Mouse (Mus musculus) lung, postnatal 0 days (tissue): Measurements from ENCODE around the gene Vamp1. TPM values are rescaled to one million over a fixed set of nuclear protein-coding genes. Genes with fewer than 3 reads are reported as not detected.
A peak's percentile ranks its signal among the peaks of the same experiment; 100 is the strongest.

Experiments used
- ATAC-seq: fragments of 200-750 bp; cut with Nextera tagmentation; 2 replicates; pipeline ENCODE4 v1.8.0; 2017; ENCODE audit warnings: moderate library complexity
- DNase-seq: peaks from one replicate; pipeline ENCODE4 v3.0.0-alpha.2; 2016; ENCODE audit warnings: low spot score
- H3K27ac ChIP-seq: fragments of 300-500 bp; sonication (generic); 2 replicates; pipeline ENCODE4 v1.5.1; 2014; ENCODE audit warnings: antibody characterized with exemption, mild to moderate bottlenecking, low read length, mixed read lengths
- H3K27me3 ChIP-seq: fragments of 300-500 bp; sonication (generic); replicated peaks from 2 replicates; pipeline ENCODE4 v1.6.1; 2014; ENCODE audit warnings: low read length, mixed read lengths; ENCODE audit not compliant: insufficient read depth
- H3K36me3 ChIP-seq: fragments of 300-500 bp; sonication (generic); 2 replicates; pipeline ENCODE4 v1.6.1; 2014; ENCODE audit warnings: low read length, mixed read lengths; ENCODE audit not compliant: insufficient read depth
- H3K4me1 ChIP-seq: fragments of 300-500 bp; sonication (generic); 2 replicates; pipeline ENCODE4 v1.6.1; 2014; ENCODE audit warnings: antibody characterized with exemption, low read depth, low read length, mixed read lengths; ENCODE audit not compliant: insufficient read depth
- H3K4me2 ChIP-seq: fragments of 300-500 bp; sonication (generic); replicated peaks from 2 replicates; pipeline ENCODE4 v1.6.1; 2014; ENCODE audit warnings: low read depth, mild to moderate bottlenecking, low read length, moderate library complexity, mixed read lengths
- H3K4me3 ChIP-seq: fragments of 300-500 bp; sonication (generic); 2 replicates; pipeline ENCODE4 v1.5.1; 2014; ENCODE audit warnings: low read depth, low read length
- H3K9ac ChIP-seq: fragments of 300-500 bp; sonication (generic); replicated peaks from 2 replicates; pipeline ENCODE4 v1.6.1; 2014; ENCODE audit warnings: low read depth, mild to moderate bottlenecking
- H3K9me3 ChIP-seq: fragments of 300-500 bp; sonication (generic); 2 replicates; pipeline ENCODE4 v1.6.1; 2016; ENCODE audit warnings: low read length, mixed read lengths
- CTCF ChIP-seq: IDR thresholded peaks from 2 replicates; pipeline ENCODE4 v1.5.1; 2016; ENCODE audit warnings: antibody characterized with exemption, mild to moderate bottlenecking
- EP300 ChIP-seq: IDR thresholded peaks from 2 replicates; pipeline ENCODE4 v1.6.1; 2016; ENCODE audit warnings: antibody characterized with exemption, mild to moderate bottlenecking, control low read depth
- WGBS: fragments of 180-500 bp; shearing (Covaris S2); extraction: QIAGEN DNeasy Blood & Tissue Kit; methylation state at CpG from one replicate; pipeline ENCODE4 v1.1.7; 2014; 5-methylcytosine and 5-hydroxymethylcytosine counted together
- polyA plus RNA-seq: library from polyadenylated mRNA; unstranded; fragments of >200 nt; fragmentation: Nextera tagmentation; extraction: Ambion mirVana; gene quantifications from 2 replicates; pipeline ENCODE4 v1.2.1, GENCODE M21; 2015

Vamp1 gene
- polyA plus RNA-seq, 1 experiment from 2014 or later = 3.0 TPM

- ATAC-seq (no peak), DNase-seq (peak; percentile 77)
- Histone ChIP-seq H3K27me3 (no peaks in the 10 kb centered on the region), H3K36me3 (no peaks in the 10 kb centered on the region), H3K9ac (no peak overlapping the region), H3K9me3 (no peaks in the 10 kb centered on the region), H3K4me3 (no peak overlapping the region), H3K27ac (no peak overlapping the region), H3K4me2 (no peak overlapping the region), H3K4me1 (no peaks in the 10 kb centered on the region)
- peak; percentile 92 for TF ChIP-seq CTCF
- no peak for TF ChIP-seq EP300
- WGBS = 66% methylated on average over 4 of the region's 4 CpGs
These were observed 3.6 kb downstream of the Vamp1 start for GRCm38 (mm10) chr6:125218963-125219362.

GRCm38 (mm10) chr6:125221115-125221745, 5.9 kb downstream of the Vamp1 start:
- H3K4me1 ChIP-seq = no peaks in the 10 kb centered on the region
- no peak for ATAC-seq
- H3K4me2 ChIP-seq = no peak overlapping the region
- H3K4me3 ChIP-seq = no peak overlapping the region
- H3K9ac ChIP-seq = no peak overlapping the region
- TF ChIP-seq CTCF (no peak), EP300 (no peak)
- peaks cover 11% of the 10 kb centered on the region; the same call in 1 of the 2 replicates for H3K36me3 ChIP-seq
- DNase-seq = no peak
- no peaks in the 10 kb centered on the region for H3K27me3 ChIP-seq
- no peaks in the 10 kb centered on the region for H3K9me3 ChIP-seq
- 91% methylated on average over 20 of the region's 20 CpGs for WGBS
- no peak overlapping the region for H3K27ac ChIP-seq

- DNase-seq = no peak
- Histone ChIP-seq H3K27me3 (no peaks in the 10 kb centered on the region), H3K9ac (no peak overlapping the region), H3K27ac (no peak overlapping the region), H3K4me3 (no peak overlapping the region), H3K9me3 (no peaks in the 10 kb centered on the region), H3K4me2 (no peak overlapping the region), H3K4me1 (no peaks in the 10 kb centered on the region), H3K36me3 (peaks cover 11% of the 10 kb centered on the region; the same call in 1 of the 2 replicates)
- TF ChIP-seq CTCF (no peak), EP300 (no peak)
- no peak for ATAC-seq
- 30% methylated on average over 2 of the region's 2 CpGs for WGBS
These were observed 6.8 kb downstream of the Vamp1 start for GRCm38 (mm10) chr6:125222146-125222545.

GRCm38 (mm10) chr6:125222577-125222976, 7.2 kb downstream of the Vamp1 start:
- H3K36me3 ChIP-seq = peaks cover 11% of the 10 kb centered on the region; the same call in 1 of the 2 replicates
- no peaks in the 10 kb centered on the region for H3K9me3 ChIP-seq
- H3K4me1 ChIP-seq = no peaks in the 10 kb centered on the region
- H3K4me3 ChIP-seq = no peak overlapping the region
- no peaks in the 10 kb centered on the region for H3K27me3 ChIP-seq
- H3K4me2 ChIP-seq = no peak overlapping the region
- DNase-seq (no peak), ATAC-seq (no peak)
- no peak overlapping the region for H3K27ac ChIP-seq
- H3K9ac ChIP-seq = no peak overlapping the region
- WGBS = 61% methylated on average over 3 of the region's 3 CpGs
- TF ChIP-seq EP300 (no peak), CTCF (no peak)

- Histone ChIP-seq H3K9ac (no peak overlapping the region), H3K9me3 (no peaks in the 10 kb centered on the region), H3K4me1 (no peaks in the 10 kb centered on the region), H3K27ac (no peak overlapping the region), H3K36me3 (peaks cover 11% of the 10 kb centered on the region; the same call in 1 of the 2 replicates), H3K4me2 (no peak overlapping the region), H3K27me3 (no peaks in the 10 kb centered on the region), H3K4me3 (no peak overlapping the region)
- no peak for DNase-seq
- no peak for TF ChIP-seq EP300
- peak; percentile 60 for TF ChIP-seq CTCF
- WGBS = 81% methylated on average over 5 of the region's 5 CpGs
- ATAC-seq = no peak
These were observed 10.3 kb downstream of the Vamp1 start for GRCm38 (mm10) chr6:125225518-125226115.

- H3K4me1 ChIP-seq = peaks cover 10% of the 10 kb centered on the region; the same call in 1 of the 2 replicates
- H3K9ac ChIP-seq = no peak overlapping the region
- ATAC-seq (no peak), DNase-seq (no peak)
- no peak overlapping the region for H3K4me3 ChIP-seq
- H3K4me2 ChIP-seq = no peak overlapping the region
- 58% methylated on average over 9 of the region's 9 CpGs for WGBS
- H3K27me3 ChIP-seq = no peaks in the 10 kb centered on the region
- H3K9me3 ChIP-seq = no peaks in the 10 kb centered on the region
- H3K27ac ChIP-seq = no peak overlapping the region
- TF ChIP-seq EP300 (no peak), CTCF (no peak)
- peaks cover 2% of the 10 kb centered on the region; the same call in 1 of the 2 replicates for H3K36me3 ChIP-seq
These were observed 15.2 kb downstream of the Vamp1 start for GRCm38 (mm10) chr6:125230571-125230970.
